Mouse (Mus musculus) ES-E14 (cell line): ENCODE measurements around the gene Ccdc88b. TPM values are rescaled to one million over a fixed set of nuclear protein-coding genes. Genes with fewer than 3 reads are reported as not detected.

Experiments
- DNase-seq: peaks from one replicate; pipeline ENCODE4 v3.0.0-alpha.2; 2013; ENCODE audit warnings: low read depth, low spot score
- H3K27ac ChIP-seq: 2 replicates; pipeline ENCODE4 v1.5.1; 2012; ENCODE audit warnings: low read depth, mild to moderate bottlenecking, low read length, moderate library complexity, mixed read lengths; ENCODE audit not compliant: poor library complexity, insufficient read depth, severe bottlenecking
- H3K36me3 ChIP-seq: 2 replicates; pipeline ENCODE4 v1.6.1; 2012; ENCODE audit warnings: mild to moderate bottlenecking, low read length, moderate library complexity, mixed read lengths; ENCODE audit not compliant: control insufficient read depth, poor library complexity, insufficient read depth, severe bottlenecking
- H3K4me1 ChIP-seq, 2 experiments: fragments of 150-350 bp in 1 of 2; sonication (generic) in 1 of 2; 2 replicates each; pipeline ENCODE4 v1.6.1; 2012; ENCODE audit warnings: low read length in 2 of 2, mild to moderate bottlenecking in 1 of 2, mixed read lengths in 1 of 2; ENCODE audit not compliant: control insufficient read depth in 2 of 2, insufficient read depth in 2 of 2, poor library complexity in 1 of 2
- H3K4me3 ChIP-seq, 2 experiments: fragments of 150-350 bp in 1 of 2; sonication (generic) in 1 of 2; 2 replicates each; pipeline ENCODE4 v1.5.1; 2012; ENCODE audit warnings: low read length in 2 of 2, low read depth in 1 of 2, mild to moderate bottlenecking in 1 of 2, mixed read lengths in 1 of 2; ENCODE audit not compliant: insufficient read depth in 1 of 2, poor library complexity in 1 of 2, severe bottlenecking in 1 of 2
- H3K9ac ChIP-seq: 2 replicates; pipeline ENCODE4 v1.6.1; 2012; ENCODE audit warnings: low read depth, mild to moderate bottlenecking, low read length, mixed read lengths; ENCODE audit not compliant: poor library complexity, insufficient read depth, severe bottlenecking
- H3K9me3 ChIP-seq: fragments of 150-350 bp; sonication (generic); 2 replicates; pipeline ENCODE4 v1.6.1; 2012; ENCODE audit warnings: low read depth, mild to moderate bottlenecking, low read length; ENCODE audit not compliant: control insufficient read depth, insufficient read depth
- CHD2 ChIP-seq: IDR thresholded peaks from 2 replicates; pipeline ENCODE4 v1.6.1; 2014; ENCODE audit warnings: mild to moderate bottlenecking, low read depth, low read length, inconsistent platforms
- HCFC1 ChIP-seq: IDR thresholded peaks from 2 replicates; pipeline ENCODE4 v1.6.1; 2012; ENCODE audit warnings: low read length, inconsistent platforms, borderline replicate concordance; ENCODE audit not compliant: insufficient read depth
- MAFK ChIP-seq: IDR thresholded peaks from 2 replicates; pipeline ENCODE4 v1.6.1; 2014; ENCODE audit warnings: mild to moderate bottlenecking, low read depth, low read length, inconsistent platforms; ENCODE audit not compliant: insufficient read depth
- ZC3H11A ChIP-seq: IDR thresholded peaks from 2 replicates; pipeline ENCODE4 v1.6.1; 2012; ENCODE audit warnings: low read depth, mild to moderate bottlenecking, inconsistent platforms, low read length, borderline replicate concordance
- ZNF384 ChIP-seq: IDR thresholded peaks from 2 replicates; pipeline ENCODE4 v1.6.1; 2012; ENCODE audit warnings: low read depth, low read length, inconsistent platforms
- in situ Hi-C, 2 experiments: fragments of 600-800 bp; cut with MboI; formaldehyde crosslinking; loops; one replicate each; pipeline ENCODE4 v1.15.1; 2025; ENCODE audit warnings: low sequenced_read_pairs in 2 of 2, inconsistent platforms in 1 of 2; ENCODE audit not compliant: unreplicated experiment in 2 of 2
- total RNA-seq: library from RNA; depleted of rRNA; stranded (reverse); fragments of 300-350 nt; gene quantifications from 2 replicates; pipeline ENCODE4 v1.2.3, GENCODE M21; 2012

Gene Ccdc88b
- total RNA-seq, 1 experiment: 2.7 TPM

- H3K9me3 ChIP-seq: no peaks in the 10 kb centered on the region
- H3K36me3 ChIP-seq: no peaks in the 10 kb centered on the region
- peaks cover 5 to 9% of the 10 kb centered on the region in 2 experiments; a peak in 3 of 4 replicates for H3K4me1 ChIP-seq
- H3K9ac ChIP-seq: no peak overlapping the region
- DNase-seq: no peak
- H3K4me3 ChIP-seq: 0 out of 4 replicates have a peak overlapping the region, but pooled peaks of 1 of the 2 experiments have one; percentile 1
- no peak overlapping the region; the same call in 1 of the 2 replicates for H3K27ac ChIP-seq
- in situ Hi-C loops: no loop called here
- no peak for TF ChIP-seq MAFK
- no peak for TF ChIP-seq ZC3H11A
- TF ChIP-seq CHD2: no peak
- no peak for TF ChIP-seq ZNF384
- TF ChIP-seq HCFC1: no peak
These were observed 1.6 kb downstream of the Ccdc88b start for GRCm38 (mm10) chr19:6856281-6857002.

- no peaks in the 10 kb centered on the region for H3K9me3 ChIP-seq
- peaks cover 5 to 9% of the 10 kb centered on the region in 2 experiments; a peak in 3 of 4 replicates for H3K4me1 ChIP-seq
- TF ChIP-seq HCFC1 (0 out of 2 replicates have a peak, but pooled peaks have one; percentile 45), ZNF384 (no peak), CHD2 (peak; percentile 97)
- H3K4me3 ChIP-seq: peak overlapping the region; percentile 35 to 58
- peak overlapping the region; percentile 58 for H3K9ac ChIP-seq
- H3K27ac ChIP-seq: no peak overlapping the region
- H3K36me3 ChIP-seq: no peaks in the 10 kb centered on the region
- DNase-seq: peak; percentile 90
- in situ Hi-C loops: no loop called here
These were observed 2.6 kb downstream of the Ccdc88b start for GRCm38 (mm10) chr19:6855225-6856031.

GRCm38 (mm10) chr19:6854658-6855057, 3.4 kb downstream of the Ccdc88b start:
- H3K4me3 ChIP-seq: no peak overlapping the region
- no peaks in the 10 kb centered on the region for H3K9me3 ChIP-seq
- peaks cover 5 to 9% of the 10 kb centered on the region in 2 experiments; a peak in 3 of 4 replicates for H3K4me1 ChIP-seq
- in situ Hi-C loops: no loop called here
- no peak for DNase-seq
- no peak overlapping the region for H3K27ac ChIP-seq
- TF ChIP-seq MAFK (no peak), CHD2 (no peak), HCFC1 (no peak), ZC3H11A (no peak), ZNF384 (no peak)
- no peaks in the 10 kb centered on the region for H3K36me3 ChIP-seq
- no peak overlapping the region for H3K9ac ChIP-seq

- Histone ChIP-seq H3K9ac (no peak overlapping the region), H3K4me3 (no peak overlapping the region), H3K27ac (no peak overlapping the region), H3K9me3 (no peaks in the 10 kb centered on the region), H3K4me1 (peaks cover 5 to 9% of the 10 kb centered on the region in 2 experiments; a peak in 3 of 4 replicates), H3K36me3 (no peaks in the 10 kb centered on the region)
- no peak for TF ChIP-seq CHD2
- no peak for TF ChIP-seq HCFC1
- TF ChIP-seq ZNF384: no peak
- TF ChIP-seq MAFK: no peak
- TF ChIP-seq ZC3H11A: no peak
- in situ Hi-C loops: no loop called here
- DNase-seq: no peak
These were observed 4.1 kb downstream of the Ccdc88b start for GRCm38 (mm10) chr19:6853903-6854302.
